Mouse (Mus musculus) kidney, postnatal 25 days (tissue): ENCODE measurements at regions not wholly inside any gene's neighbourhood (a gene's known extent, or its start where the extent isn't known, plus 50 kb on each side); places are given as distances from the start of the nearest gene placed in this dataset.

Experiments used
- DNase-seq, 2 experiments: peaks; one replicate each; pipeline ENCODE4 v3.0.0; 2021; ENCODE audit warnings: mixed read lengths in 2 of 2

- DNase-seq = no peak
Observed at GRCm38 (mm10) chr2:115126625-115127369, 454.7 kb upstream of the BC052040 start.

- DNase-seq = peak; percentile 61 to 72
Observed at GRCm38 (mm10) chr2:115131746-115132145, 449.8 kb upstream of the BC052040 start.

- no peak for DNase-seq
Observed at GRCm38 (mm10) chr2:115132165-115132592, 449.3 kb upstream of the BC052040 start.

- no peak for DNase-seq
Observed at GRCm38 (mm10) chr2:115141416-115141815, 440.1 kb upstream of the BC052040 start.

GRCm38 (mm10) chr2:115172111-115172510 is 409.4 kb upstream of the BC052040 start:
- no peak for DNase-seq

GRCm38 (mm10) chr2:115177076-115177475 is 404.4 kb upstream of the BC052040 start:
- no peak for DNase-seq

GRCm38 (mm10) chr2:115177896-115178295 is 403.6 kb upstream of the BC052040 start:
- no peak for DNase-seq

- DNase-seq = no peak
Observed at GRCm38 (mm10) chr2:115211191-115211590, 370.3 kb upstream of the BC052040 start.

GRCm38 (mm10) chr2:115213181-115213970 is 368.1 kb upstream of the BC052040 start:
- no peak for DNase-seq

- DNase-seq = no peak
Observed at GRCm38 (mm10) chr2:115214292-115214691, 367.2 kb upstream of the BC052040 start.

- DNase-seq = no peak
Observed at GRCm38 (mm10) chr2:115230041-115230440, 351.5 kb upstream of the BC052040 start.

- DNase-seq = no peak
Observed at GRCm38 (mm10) chr2:115247673-115248072, 333.8 kb upstream of the BC052040 start.

GRCm38 (mm10) chr2:115250019-115250807 is 331.3 kb upstream of the BC052040 start:
- DNase-seq = no peak

GRCm38 (mm10) chr2:115257391-115257790 is 324.1 kb upstream of the BC052040 start:
- DNase-seq = no peak

GRCm38 (mm10) chr2:115268247-115268646 is 313.3 kb upstream of the BC052040 start:
- no peak for DNase-seq

GRCm38 (mm10) chr2:115277421-115277820 is 304.1 kb upstream of the BC052040 start:
- DNase-seq = no peak

- no peak for DNase-seq
Observed at GRCm38 (mm10) chr2:115293020-115293419, 288.5 kb upstream of the BC052040 start.

GRCm38 (mm10) chr2:115297463-115297862 is 284.1 kb upstream of the BC052040 start:
- DNase-seq = no peak

GRCm38 (mm10) chr2:115307248-115307647 is 274.3 kb upstream of the BC052040 start:
- no peak for DNase-seq

GRCm38 (mm10) chr2:115309856-115310631 is 271.5 kb upstream of the BC052040 start:
- peak; percentile 67 to 80 for DNase-seq

- DNase-seq = no peak
Observed at GRCm38 (mm10) chr2:115318551-115318950, 263.0 kb upstream of the BC052040 start.

GRCm38 (mm10) chr2:115322582-115322981 is 258.9 kb upstream of the BC052040 start:
- DNase-seq = no peak
